Mouse (Mus musculus): ENCODE data around the gene Dapk2.

Gene Dapk2

GRCm38 (mm10) chr9:66142265-66142664 is 15.8 kb upstream of the Dapk2 start:
- DNase-seq (ENCODE audit: low spot score): no peak

GRCm38 (mm10) chr9:66144248-66144647 is 13.8 kb upstream of the Dapk2 start:
- peak; percentile 92 for DNase-seq (ENCODE audit: low spot score)

GRCm38 (mm10) chr9:66146141-66146540 is 11.9 kb upstream of the Dapk2 start:
- no peak for DNase-seq (ENCODE audit: low spot score)

DNA sequence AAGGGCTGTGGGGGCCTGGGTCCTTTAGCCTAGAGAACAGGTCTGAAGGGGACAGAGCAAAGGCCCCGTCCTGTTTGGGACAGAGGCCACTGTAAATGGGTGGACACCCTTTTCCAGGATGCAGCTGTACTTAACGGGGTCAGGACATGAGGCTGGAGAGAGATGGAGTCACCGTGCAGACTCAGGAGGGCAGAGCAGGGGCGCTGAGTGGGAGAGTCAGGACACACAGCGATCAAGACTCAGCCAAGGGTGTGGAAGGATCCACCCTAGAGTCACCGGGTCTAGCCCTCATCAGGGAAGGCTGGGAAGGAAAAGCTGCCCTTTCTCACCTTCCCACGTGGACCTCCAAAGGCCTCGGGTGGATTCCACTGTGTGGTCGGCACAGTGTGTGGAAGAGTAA is 6.0 kb upstream of the Dapk2 start:
- no peak for DNase-seq (ENCODE audit: low spot score)

DNA sequence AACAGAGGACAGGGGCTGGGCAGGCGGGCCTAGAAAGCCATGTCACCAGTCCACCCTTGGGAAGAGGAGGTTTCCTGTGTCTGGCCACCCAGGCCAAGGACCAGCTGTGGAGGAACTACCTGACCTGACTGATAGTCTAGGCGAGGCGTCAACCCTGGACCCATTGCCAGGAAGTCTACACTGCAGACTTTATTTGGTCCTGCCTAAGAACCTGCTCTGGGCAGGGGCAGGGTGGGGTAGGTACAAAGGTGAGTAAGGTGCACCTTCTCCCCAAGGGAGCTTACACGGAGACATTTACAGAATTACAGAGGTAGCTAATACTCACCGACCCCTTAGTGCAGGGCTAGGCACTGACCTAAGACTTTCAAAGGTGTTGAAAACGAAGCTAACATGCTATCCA is 4.4 kb upstream of the Dapk2 start:
- no peak for DNase-seq (ENCODE audit: low spot score)

DNA sequence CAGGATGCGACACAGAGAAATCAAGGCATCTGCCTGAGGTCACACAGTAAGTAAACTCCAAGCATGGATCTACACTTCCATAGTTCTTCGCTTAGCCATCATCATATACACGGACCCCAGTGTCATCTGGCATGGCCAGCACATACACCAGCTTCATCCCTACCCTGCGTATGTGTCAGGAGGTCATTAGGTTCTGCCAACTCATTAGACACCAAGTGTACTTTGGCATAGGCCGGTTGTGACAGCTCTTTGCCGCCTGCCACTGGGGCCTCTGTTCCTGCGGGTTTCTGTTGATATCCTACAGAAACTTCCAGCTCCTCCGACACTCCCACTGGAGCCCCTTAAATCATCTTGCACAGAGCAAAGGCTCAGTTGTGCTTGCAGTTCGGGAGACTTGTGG is 4.0 kb upstream of the Dapk2 start:
- no peak for DNase-seq (ENCODE audit: low spot score)

DNA sequence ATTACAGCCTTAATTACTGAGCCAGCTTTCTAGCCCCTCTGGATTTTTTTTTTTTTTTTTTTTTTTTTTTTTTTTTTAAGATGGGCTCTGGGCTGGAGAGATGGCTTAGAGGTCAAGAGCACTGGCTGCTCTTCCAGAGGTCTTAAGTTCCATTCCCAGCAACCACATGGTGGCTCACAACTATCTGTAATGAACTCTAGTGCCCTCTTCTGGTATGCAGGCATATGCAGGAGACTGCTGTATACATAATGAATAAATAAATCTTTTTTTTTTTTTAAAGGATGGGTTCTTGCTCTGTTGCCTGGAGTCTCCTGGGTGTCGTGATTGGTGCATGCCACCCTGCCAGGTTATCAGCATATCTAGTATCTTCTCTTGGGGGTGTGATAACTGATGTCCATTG is 2.5 kb upstream of the Dapk2 start:
- no peak for DNase-seq (ENCODE audit: low spot score)

- DNase-seq (ENCODE audit: low spot score): no peak
Observed at GRCm38 (mm10) chr9:66158885-66159430, 935 bp downstream of the Dapk2 start.

- DNase-seq (ENCODE audit: low spot score): no peak
Observed at GRCm38 (mm10) chr9:66160155-66160554, 2.1 kb downstream of the Dapk2 start.

- no peak for DNase-seq (ENCODE audit: low spot score)
Observed at GRCm38 (mm10) chr9:66162995-66163394, 5.0 kb downstream of the Dapk2 start.

GRCm38 (mm10) chr9:66167222-66167621 is 9.2 kb downstream of the Dapk2 start:
- DNase-seq (ENCODE audit: low spot score): no peak

DNA sequence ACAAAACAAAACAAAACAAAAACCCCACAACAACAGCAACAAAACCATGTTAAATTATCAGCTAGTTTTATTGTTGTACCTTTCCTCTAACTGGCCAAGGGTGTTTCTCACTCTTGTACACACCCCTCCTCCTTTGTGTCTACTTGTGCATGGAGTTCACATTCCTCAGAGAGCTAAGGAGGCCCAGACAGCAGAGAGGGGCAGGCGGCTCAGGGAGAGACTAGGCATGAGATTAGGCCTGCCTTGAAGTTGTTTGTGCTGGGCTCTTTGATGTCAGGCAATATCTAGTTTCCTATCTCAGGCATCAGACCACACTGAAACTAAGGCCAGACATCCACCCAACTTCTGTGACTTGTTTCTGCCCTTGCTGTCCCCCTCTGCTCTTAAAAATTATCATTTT is 10.2 kb downstream of the Dapk2 start:
- DNase-seq (ENCODE audit: low spot score): peak; percentile 50

DNA sequence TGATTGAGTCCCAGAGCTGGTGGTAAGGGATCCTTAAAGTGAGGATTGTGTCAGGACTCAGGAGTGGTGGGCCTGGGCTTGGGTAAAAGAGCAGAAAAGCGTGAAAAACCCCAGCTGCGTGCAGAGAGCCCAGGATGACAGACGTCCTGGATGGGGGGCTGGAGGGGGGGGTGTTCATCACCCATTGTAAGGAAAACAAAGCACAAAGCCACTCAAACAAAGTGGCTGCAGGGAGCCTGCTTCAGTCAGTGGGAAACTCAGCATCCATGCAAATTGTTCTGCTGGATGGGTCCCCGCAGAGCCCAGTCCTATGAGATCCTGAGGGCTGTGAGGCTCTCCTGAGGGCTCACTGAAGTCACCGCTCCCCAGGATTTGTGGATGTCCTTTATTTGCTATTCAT is 12.5 kb downstream of the Dapk2 start:
- DNase-seq (ENCODE audit: low spot score): peak; percentile 64

- no peak for DNase-seq (ENCODE audit: low spot score)
Observed at GRCm38 (mm10) chr9:66171275-66171921, 13.4 kb downstream of the Dapk2 start.

- DNase-seq (ENCODE audit: low spot score): no peak
Observed at GRCm38 (mm10) chr9:66173316-66173855, 15.4 kb downstream of the Dapk2 start.

DNA sequence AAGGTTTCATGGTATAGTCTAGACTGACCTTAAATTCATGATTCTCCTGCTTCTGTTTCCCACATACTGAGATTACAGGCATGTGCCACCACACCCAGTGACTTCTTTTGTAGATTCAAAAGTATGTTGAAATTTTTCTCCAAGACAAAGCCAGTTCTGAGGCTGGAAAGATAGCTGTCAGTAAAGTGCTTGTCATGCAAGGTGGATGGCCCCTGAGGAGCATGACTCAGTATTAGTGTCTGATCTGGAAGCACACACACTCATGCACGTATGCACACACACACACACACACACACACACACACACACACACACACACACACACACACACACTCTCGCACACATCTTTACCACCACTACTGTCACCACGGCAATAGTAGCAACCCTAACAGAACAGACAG is 17.0 kb downstream of the Dapk2 start:
- no peak for DNase-seq (ENCODE audit: low spot score)

DNA sequence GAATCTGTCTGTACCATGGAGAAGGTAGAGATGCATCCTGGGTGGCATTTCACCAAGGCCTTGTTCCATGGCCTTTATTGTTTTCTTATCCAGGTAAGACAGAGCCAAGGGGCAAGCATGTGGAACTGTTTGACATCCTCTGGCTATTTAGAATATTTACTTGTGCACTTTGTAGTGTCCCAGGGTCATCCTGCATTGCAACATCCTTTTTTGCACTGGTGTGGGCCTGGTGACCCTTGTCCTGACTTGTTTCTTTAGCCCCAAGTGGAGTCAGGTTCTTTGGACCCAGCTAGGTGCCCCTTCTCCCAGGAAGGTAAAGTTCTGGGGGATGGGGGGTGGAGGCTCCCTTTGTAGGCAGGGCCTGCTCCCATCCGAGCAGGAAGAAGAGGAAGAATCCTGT is 20.0 kb downstream of the Dapk2 start:
- DNase-seq (ENCODE audit: low spot score): no peak

- DNase-seq (ENCODE audit: low spot score): no peak
Observed at GRCm38 (mm10) chr9:66179795-66180194, 21.8 kb downstream of the Dapk2 start.

GRCm38 (mm10) chr9:66181126-66181825 is 23.3 kb downstream of the Dapk2 start:
- peak; percentile 50 for DNase-seq (ENCODE audit: low spot score)

- peak; percentile 39 for DNase-seq (ENCODE audit: low spot score)
Observed at GRCm38 (mm10) chr9:66181826-66182678, 24.0 kb downstream of the Dapk2 start.

- DNase-seq (ENCODE audit: low spot score): no peak
Observed at GRCm38 (mm10) chr9:66182679-66182993, 24.6 kb downstream of the Dapk2 start.

DNA sequence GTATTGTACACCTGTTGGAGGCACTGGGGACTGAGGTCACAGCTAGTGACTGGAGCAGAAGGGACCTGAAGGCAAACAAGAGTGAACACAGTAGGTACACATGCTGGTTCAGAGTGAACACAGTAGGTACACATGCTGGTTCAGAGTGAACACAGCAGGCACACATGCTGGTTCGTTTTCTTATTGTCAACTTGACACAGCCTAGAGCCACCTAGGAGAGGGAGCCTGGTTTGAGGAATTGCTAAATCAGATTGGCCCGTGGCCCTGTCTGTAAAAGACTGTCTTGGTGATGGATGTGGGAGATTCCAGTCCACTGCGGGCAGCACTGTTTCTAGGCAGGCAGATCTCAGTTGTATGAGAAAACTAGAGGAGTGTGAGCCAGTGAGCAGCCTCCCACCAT is 25.0 kb downstream of the Dapk2 start:
- DNase-seq (ENCODE audit: low spot score): no peak

- DNase-seq (ENCODE audit: low spot score): no peak
Observed at GRCm38 (mm10) chr9:66184572-66184971, 26.5 kb downstream of the Dapk2 start.

Measured in embryo, embryonic 10 days (tissue).